Mouse (Mus musculus) ZHBTc4 (cell line): ENCODE measurements at regions not wholly inside any gene's neighbourhood (a gene's known extent, or its start where the extent isn't known, plus 50 kb on each side); places are given as distances from the start of the nearest gene placed in this dataset.
A peak's percentile ranks its signal among the peaks of the same experiment; 100 is the strongest.

Experiments
- DNase-seq: peaks from one replicate; pipeline ENCODE4 v3.0.0-alpha.2; 2011; ENCODE audit warnings: low read depth, low spot score

DNA sequence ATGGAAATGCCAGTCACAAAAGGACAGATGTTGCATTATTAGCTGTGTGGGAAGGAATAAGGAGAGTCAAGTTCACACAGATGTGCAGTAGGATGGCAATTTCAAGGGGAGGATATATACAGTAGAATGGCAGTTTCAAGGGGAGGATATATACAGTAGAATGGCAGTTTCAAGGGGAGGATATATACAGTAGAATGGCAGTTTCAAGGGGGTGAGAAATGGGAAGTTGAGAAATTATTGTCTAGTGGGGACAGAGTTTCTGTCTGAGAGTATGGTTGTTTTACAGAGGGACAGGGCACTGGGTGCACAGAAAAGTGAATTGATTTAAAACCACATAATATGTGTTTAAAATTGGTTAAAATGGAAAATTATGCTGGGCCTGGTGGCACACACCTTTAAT is 54.8 kb upstream of the Scel start:
- DNase-seq, result no peak

DNA sequence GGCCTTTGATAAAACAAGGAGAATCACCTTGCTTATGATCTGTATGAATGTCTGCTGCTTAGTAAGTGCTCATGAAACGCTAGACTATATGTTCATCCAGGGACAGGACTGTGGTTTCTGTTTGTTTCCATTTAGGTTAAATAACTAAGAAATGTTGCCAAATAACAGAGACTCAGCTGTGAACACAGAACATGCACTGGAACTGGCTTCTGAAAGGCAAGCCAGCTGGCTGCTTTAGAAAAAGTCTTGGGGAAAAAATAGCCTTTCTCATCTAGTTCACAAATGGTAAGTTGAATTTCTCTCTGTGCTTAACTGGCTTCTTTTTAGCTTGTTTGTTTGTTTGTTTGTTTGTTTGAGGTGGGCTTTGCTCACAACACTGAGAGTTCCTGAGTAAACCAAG is 57.0 kb upstream of the Scel start:
- DNase-seq, result no peak

DNA sequence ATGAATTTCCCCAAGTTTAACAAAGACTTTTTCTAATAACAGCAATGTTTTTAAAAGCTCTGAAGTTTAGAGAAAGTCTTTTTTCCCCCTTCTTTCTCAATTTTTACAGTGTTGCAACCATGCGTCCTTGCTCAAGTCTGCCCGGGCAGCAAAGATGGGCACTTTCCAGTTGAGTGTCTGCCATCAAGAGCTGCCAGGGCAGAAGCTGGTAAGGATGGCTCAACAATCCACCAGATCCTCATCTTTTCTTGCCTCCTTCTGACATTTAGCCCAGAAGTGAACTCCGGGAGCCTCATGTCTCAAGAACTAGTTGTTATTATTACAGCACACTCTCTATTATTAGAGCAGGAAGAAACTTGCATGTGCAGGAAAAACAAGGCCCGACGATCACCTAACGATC is 62.4 kb upstream of the Scel start:
- no peak for DNase-seq

DNA sequence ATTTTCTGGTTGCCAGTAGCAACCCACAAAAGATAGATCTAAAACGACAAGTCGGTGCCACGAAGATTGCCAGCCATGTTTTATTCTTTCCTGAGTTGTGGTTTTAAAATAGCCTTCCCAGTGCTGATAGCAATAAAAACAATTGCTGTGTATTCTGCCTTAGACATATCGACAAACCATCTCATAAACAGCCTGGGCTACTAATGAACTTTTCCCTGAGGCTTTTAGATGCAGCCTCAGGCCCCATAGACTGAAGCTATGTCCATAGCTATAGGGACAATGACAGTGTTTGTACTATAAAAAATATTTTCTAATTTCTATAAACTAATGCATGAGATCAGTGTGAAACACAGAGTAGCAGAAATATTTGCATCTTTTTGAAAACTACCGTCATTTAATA is 63.7 kb upstream of the Scel start:
- no peak for DNase-seq

DNA sequence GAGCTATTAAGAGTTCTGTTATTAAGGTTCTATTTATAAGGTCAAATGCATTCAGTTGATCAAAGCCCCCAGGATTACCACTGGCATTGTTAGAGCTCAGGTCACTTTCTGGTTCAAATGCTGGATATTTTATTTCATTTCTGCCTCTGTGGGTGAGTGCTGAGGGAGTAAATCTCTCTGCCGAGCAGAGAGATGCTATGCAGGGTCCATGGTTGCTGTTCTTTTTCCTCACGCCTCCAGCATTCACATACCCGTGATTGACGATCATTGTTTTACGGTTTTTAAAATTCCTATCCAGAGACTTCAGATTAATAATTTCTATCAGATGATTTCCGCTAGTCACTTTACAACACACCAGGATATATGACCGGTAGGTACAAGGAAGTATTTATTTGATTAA is 64.1 kb upstream of the Scel start:
- no peak for DNase-seq

DNA sequence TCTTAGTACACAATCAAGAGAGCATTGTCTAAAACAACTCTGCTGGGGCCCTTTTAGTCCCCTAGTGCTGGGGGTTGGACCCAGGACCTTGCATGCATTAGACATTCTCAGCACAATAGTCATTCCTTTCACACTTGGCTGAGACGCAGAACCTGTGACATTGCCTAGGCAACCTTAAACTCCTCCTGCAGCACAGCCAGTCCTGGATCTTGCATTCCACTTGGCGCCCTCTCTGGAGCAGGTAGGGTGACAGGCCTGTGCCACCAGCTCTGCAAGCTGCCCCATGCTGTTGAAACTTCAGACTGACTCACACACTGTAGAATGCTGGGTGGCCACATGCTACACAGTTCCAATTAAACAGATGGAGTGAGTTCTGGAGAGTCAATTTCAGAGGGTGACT is 66.5 kb upstream of the Scel start:
- DNase-seq, result peak; percentile 28

DNA sequence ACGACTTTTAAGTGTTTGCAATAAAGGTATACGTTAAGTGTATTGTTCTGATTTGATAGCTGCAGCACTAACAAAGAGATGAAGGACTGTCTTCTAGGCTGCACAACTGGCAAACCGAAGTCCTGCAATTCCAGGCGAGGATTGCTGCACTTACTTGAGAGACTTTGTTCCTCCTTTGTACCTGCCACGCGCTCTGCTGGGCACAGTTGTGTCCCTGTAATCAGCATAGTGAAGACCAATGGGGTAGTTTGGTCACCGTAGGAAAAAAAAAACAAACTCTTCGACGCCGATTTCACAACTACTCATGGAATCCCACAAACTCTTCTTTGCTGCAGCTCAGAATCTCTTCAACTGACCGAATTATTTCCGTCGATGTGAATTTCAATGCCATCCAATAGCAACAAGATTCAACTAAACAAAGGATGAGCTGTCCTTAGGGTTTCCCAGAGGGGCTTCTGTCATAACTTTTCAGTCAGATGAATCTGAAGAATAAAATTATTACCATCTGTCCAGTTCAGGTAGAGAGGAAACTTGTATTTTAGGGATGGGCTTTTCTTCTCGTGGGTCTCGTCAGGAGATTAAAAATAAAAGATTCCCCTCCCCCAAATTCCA is 71.6 kb upstream of the Scel start:
- no peak for DNase-seq

DNA sequence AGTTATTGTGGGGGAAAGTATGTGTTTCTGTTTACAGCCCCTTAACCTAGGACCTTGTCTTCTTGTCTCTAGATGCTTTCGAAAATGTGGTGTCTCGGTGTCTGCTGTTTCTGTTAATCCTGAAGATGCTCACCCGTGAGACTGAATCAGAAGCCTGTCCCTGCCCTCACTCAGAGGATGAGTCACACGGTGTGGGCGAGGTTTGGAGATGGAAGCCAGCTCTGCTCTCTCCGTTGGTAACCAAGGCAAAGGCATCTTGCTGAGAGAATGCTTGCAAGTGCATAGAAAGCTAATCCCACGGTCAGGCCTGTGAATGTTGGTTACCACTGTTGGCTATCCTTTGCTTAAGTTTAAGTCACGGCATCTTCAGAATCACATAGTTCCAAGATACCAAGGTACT is 72.9 kb upstream of the Scel start:
- no peak for DNase-seq

DNA sequence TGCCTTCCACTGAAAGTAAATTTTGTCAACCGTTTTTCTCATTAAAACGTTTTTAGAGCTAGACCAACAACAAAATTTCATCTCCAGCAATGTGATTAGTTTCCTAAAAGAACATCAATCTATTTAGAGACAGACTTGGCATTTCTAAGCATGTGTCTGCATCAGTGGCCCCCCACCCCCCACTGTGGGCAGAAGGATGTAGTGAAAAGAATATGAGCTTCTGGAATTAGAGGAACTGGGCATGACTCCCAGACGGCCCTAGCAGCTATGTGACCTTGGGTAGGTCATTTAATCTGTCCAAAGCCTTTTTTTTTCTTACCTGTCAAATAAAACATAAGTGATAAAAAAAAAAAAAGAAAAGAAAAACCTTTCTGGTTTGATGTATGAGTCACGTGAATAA is 78.9 kb upstream of the Scel start:
- DNase-seq, result no peak

DNA sequence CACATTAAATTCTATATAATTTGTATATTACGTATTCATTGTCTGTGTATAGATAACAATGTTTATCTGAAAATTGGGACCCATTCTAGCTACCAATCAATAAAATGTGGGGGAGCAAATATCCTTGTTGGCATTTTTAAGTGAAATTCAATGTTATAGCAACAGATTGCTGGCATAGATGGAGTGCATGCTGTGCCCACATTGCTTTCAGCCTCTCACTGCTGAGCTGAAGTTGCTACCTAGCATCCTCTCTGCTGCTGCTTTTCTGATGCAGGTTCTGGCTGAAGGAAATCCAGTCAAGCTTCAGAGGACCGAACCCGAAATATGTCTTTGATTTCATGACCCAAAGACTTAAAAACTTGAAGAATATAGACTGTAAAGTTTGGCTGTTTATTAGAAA is 80.0 kb upstream of the Scel start:
- DNase-seq, result no peak

DNA sequence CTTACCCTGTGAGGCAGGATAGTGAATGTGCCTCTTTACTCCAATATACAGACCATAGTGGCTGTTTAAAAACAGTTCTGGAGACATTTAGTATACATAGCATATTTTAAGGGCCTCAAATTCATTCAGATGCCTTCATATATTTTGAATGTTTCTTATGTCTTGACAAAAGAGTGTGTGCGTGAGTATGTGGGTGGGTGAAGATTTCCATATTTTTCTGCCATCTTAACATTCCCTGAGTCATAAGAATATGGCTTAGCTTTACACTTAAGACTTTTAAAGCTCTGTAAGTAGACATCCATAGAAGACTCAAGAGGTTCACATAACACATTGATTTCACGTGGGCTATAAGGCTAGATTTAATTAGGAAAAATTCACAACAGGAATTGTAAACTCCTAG is 81.3 kb upstream of the Mycbp2 start:
- no peak for DNase-seq

DNA sequence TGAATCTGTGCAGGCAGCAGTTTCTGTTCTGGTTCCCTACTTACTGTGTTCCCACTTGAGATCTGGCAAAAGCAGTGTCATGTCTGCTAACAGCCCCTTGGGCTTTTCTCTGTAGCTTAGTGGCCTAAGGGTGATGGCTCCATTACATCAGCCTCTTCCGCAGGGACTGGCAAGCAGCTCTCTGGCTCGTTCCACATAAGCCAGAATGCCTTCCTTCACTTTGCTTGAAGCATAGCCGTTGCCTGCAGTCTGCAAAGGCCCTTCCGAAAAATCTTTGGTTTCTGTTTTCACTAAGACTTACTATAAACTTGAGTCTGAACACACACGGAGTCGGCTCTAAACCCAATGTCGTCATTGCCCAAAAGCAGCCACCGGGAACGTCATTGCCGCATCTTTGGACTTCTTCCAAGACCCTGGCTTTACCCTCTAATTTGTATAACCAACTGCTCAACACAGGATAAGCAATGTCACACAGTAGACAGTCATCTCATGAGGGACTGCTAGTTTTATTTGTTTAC is 74.8 kb upstream of the Mycbp2 start:
- no peak for DNase-seq

DNA sequence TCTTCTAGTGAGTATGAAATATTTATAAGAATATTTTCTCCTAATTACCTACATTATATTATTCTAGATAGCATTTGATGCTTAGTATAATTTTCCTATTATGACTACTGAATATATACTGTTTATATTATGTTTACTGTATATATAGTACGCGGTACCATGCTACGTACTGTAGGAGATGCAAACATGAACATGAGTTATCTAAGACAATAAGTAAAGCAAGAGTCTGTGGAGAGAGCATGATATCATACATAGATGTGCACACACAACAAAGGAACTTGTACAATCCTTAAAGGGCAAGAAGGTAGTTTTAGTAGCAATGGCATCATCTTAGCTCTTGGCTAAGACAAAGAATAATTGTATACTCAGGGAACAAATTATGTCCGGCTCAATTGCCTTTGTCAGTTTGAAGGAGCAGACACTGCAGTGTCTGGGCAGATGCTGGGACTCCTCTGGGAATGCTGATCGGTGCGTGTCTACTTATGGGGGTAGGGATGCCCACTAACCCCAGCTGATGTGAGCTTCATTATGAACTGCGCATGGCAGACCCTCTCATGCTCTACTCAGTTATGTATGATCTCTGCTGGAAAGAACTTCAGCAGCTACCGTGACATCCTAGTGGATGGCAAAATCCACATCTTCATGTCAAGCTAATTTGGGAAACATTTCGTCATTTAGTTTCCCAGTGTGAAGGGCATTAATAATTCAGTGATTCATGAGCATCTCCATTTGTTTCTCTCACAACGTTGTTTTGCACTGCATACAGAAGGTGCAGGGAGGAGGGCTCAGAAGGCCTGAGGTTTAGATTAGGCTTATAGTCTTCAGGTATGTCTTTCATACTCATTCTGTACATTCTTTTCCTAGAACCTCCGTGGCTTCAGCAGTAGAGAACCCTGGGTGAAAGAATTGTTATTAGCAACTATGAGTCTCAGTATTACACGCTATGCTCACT is 70.8 kb upstream of the Mycbp2 start:
- DNase-seq, result no peak

DNA sequence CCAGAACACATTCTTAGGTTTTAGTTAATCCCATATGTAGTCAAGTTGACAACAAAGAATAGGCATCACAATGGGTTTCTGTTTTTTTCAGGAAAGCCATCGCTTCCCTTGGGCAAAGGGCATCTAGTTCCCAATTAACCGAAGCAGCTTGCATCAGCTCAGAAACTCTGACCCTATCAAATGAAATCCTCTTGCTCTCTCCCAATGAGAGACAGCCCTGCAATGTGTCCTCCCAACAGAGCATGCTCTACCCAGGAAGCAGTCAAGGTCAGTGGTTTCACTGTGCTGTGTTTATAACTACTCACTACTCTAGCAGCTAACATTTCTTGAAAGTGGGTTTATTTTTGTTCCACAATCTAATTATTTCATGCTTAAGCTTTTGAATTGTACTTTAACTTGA is 58.0 kb upstream of the Mycbp2 start:
- DNase-seq, result no peak

DNA sequence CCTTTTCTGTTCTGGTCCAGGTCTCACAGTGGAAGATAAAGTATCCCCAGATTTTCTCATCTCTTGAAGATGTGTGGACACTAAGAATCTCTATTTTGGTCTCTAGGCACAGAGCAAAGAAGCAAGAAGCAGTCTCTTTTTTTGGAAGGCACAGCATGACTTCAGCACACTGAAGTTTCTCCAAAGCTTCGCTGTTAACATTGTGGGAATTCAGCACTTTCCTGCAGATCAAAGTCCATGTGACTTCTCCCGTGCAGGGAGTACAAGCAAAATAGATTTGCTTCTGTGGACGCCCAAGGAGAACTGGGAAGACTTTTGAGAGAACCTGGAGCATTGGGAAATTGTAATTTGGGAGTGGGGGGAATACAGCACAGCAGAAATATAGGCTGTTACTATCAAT is 56.4 kb upstream of the Mycbp2 start:
- no peak for DNase-seq

DNA sequence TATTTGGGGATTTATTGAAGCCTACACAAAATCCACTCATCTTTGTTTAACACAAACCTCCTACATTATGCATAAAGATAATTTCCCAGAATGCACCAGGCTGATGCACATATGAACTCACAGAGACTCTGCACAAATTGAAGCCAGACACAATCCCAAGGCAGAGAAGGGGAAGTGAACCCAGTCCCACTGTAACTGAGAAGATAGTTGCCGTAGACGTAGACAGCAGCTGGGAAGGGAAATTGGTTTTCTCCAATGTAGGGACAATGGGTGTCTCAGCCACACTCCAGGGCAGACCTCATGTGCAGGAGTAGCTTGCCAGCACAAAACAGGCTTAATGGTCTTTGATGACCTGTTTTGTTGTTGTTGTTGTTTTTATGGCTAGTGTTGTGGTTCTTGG is 55.4 kb upstream of the Mycbp2 start:
- DNase-seq, result no peak

DNA sequence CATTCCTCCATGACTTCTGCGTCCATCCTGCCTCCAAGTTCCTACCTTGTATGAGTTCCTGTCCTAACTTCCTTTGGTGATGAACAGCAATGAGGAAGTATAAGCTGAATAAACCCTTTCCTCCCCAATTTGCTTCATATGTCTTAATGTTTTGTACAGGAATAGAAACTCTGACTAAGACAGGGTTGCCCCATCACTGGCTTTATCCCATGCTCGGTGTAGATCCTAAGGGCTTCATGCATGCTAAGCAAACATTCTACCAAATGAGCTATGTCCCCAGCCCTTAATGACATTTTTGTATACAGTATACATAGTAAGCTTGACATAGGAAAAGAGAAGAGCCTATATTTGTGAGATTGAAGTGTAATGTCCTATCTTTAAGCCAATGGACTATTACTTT is 54.7 kb upstream of the Mycbp2 start:
- DNase-seq, result no peak

DNA sequence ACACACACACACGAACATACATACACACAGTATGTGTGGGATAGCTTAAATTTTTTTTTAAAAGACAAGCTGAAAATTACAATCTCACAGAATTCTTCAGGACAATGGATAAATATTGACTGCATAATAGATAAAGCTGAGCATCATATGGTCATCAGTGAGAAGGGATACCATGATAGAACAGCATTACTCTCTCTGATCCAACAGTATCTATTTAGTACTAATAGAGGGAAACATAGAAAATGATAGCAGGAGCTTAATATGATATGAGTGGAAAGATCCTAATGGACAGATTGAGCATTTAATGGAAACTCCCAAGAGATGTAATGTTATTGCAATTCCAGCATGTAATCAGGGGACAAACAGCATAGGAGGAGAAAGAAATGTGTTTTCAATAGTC is 51.8 kb upstream of the Mycbp2 start:
- no peak for DNase-seq
